Mouse (Mus musculus): ENCODE data around the gene Pdrg1. TPM values are rescaled to one million over a fixed set of nuclear protein-coding genes. Genes with fewer than 3 reads are reported as not detected.

Pdrg1 gene
- polyA plus RNA-seq, 1 experiment from 2014 or later = 259 TPM

- Histone ChIP-seq H3K9ac (ENCODE audit: low read depth, low read length) (no peak overlapping the region), H3K27me3 (ENCODE audit: control insufficient read depth, insufficient read depth, low read depth, low read length) (no peaks in the 10 kb centered on the region; the same call in 1 of the 2 replicates), H3K4me1 (ENCODE audit: control insufficient read depth, insufficient read depth, low read length) (no peaks in the 10 kb centered on the region), H3K4me3 (ENCODE audit: low read depth, low read length) (no peak overlapping the region), H3K9me3 (replicated peaks; ENCODE audit: control insufficient read depth, low read length, poor library complexity, severe bottlenecking) (no peaks in the 10 kb centered on the region), H3K27ac (ENCODE audit: low read length) (no peak overlapping the region), H3K36me3 (ENCODE audit: control insufficient read depth, insufficient read depth, low read length) (no peaks in the 10 kb centered on the region), H3K4me2 (ENCODE audit: low read length) (no peak overlapping the region)
- ATAC-seq = no peak
- WGBS = 59% methylated on average over 3 of the region's 3 CpGs
Measured at GRCm38 (mm10) chr2:153021163-153021562, 5.9 kb upstream of the Pdrg1 start.

GRCm38 (mm10) chr2:153019355-153019754, 4.1 kb upstream of the Pdrg1 start:
- H3K36me3 ChIP-seq (ENCODE audit: control insufficient read depth, insufficient read depth, low read length) = no peaks in the 10 kb centered on the region
- no peak overlapping the region for H3K4me3 ChIP-seq (ENCODE audit: low read depth, low read length)
- ATAC-seq = no peak
- H3K4me2 ChIP-seq (ENCODE audit: low read length) = no peak overlapping the region
- no peaks in the 10 kb centered on the region; the same call in 1 of the 2 replicates for H3K27me3 ChIP-seq (ENCODE audit: control insufficient read depth, insufficient read depth, low read depth, low read length)
- no peak overlapping the region for H3K27ac ChIP-seq (ENCODE audit: low read length)
- H3K9ac ChIP-seq (ENCODE audit: low read depth, low read length) = no peak overlapping the region
- peaks cover 3% of the 10 kb centered on the region for H3K4me1 ChIP-seq (ENCODE audit: control insufficient read depth, insufficient read depth, low read length)
- H3K9me3 ChIP-seq (replicated peaks; ENCODE audit: control insufficient read depth, low read length, poor library complexity, severe bottlenecking) = no peaks in the 10 kb centered on the region
- WGBS = 83% methylated on average over 3 of the region's 3 CpGs

GRCm38 (mm10) chr2:153016786-153017185, 1.6 kb upstream of the Pdrg1 start:
- H3K4me3 ChIP-seq (ENCODE audit: low read depth, low read length) = no peak overlapping the region
- no peak overlapping the region for H3K9ac ChIP-seq (ENCODE audit: low read depth, low read length)
- H3K9me3 ChIP-seq (replicated peaks; ENCODE audit: control insufficient read depth, low read length, poor library complexity, severe bottlenecking) = no peaks in the 10 kb centered on the region
- WGBS = 40% methylated on average over 5 of the region's 5 CpGs
- H3K4me1 ChIP-seq (ENCODE audit: control insufficient read depth, insufficient read depth, low read length) = peaks cover 8% of the 10 kb centered on the region
- no peak overlapping the region for H3K27ac ChIP-seq (ENCODE audit: low read length)
- ATAC-seq = no peak
- no peaks in the 10 kb centered on the region for H3K27me3 ChIP-seq (ENCODE audit: control insufficient read depth, insufficient read depth, low read depth, low read length)
- H3K4me2 ChIP-seq (ENCODE audit: low read length) = no peak overlapping the region
- H3K36me3 ChIP-seq (ENCODE audit: control insufficient read depth, insufficient read depth, low read length) = peaks cover 8% of the 10 kb centered on the region

GRCm38 (mm10) chr2:153015804-153016203, 577 bp upstream of the Pdrg1 start:
- H3K4me1 ChIP-seq (ENCODE audit: control insufficient read depth, insufficient read depth, low read length) = peaks cover 8% of the 10 kb centered on the region
- no peaks in the 10 kb centered on the region for H3K27me3 ChIP-seq (ENCODE audit: control insufficient read depth, insufficient read depth, low read depth, low read length)
- no peaks in the 10 kb centered on the region for H3K9me3 ChIP-seq (replicated peaks; ENCODE audit: control insufficient read depth, low read length, poor library complexity, severe bottlenecking)
- ATAC-seq = 0 out of 2 replicates have a peak, but pooled peaks have one; percentile 23
- H3K9ac ChIP-seq (ENCODE audit: low read depth, low read length) = peak overlapping the region; percentile 37; the same call in 1 of the 2 replicates
- peak overlapping the region; percentile 18; the same call in 1 of the 2 replicates for H3K27ac ChIP-seq (ENCODE audit: low read length)
- peaks cover 12% of the 10 kb centered on the region for H3K36me3 ChIP-seq (ENCODE audit: control insufficient read depth, insufficient read depth, low read length)
- 23% methylated on average over 8 of the region's 8 CpGs for WGBS
- H3K4me3 ChIP-seq (ENCODE audit: low read depth, low read length) = peak overlapping the region; percentile 75; the same call in 1 of the 2 replicates
- H3K4me2 ChIP-seq (ENCODE audit: low read length) = peak overlapping the region; percentile 45

- WGBS = 94% methylated on average over 11 of the region's 11 CpGs
- H3K27me3 ChIP-seq (ENCODE audit: control insufficient read depth, insufficient read depth, low read depth, low read length) = no peaks in the 10 kb centered on the region
- H3K9ac ChIP-seq (ENCODE audit: low read depth, low read length) = peak overlapping the region; percentile 87
- no peaks in the 10 kb centered on the region for H3K9me3 ChIP-seq (replicated peaks; ENCODE audit: control insufficient read depth, low read length, poor library complexity, severe bottlenecking)
- peaks cover 24% of the 10 kb centered on the region for H3K36me3 ChIP-seq (ENCODE audit: control insufficient read depth, insufficient read depth, low read length)
- ATAC-seq = no peak
- H3K27ac ChIP-seq (ENCODE audit: low read length) = no peak overlapping the region
- H3K4me3 ChIP-seq (ENCODE audit: low read depth, low read length) = peak overlapping the region; percentile 75
- peak overlapping the region; percentile 78 for H3K4me2 ChIP-seq (ENCODE audit: low read length)
- H3K4me1 ChIP-seq (ENCODE audit: control insufficient read depth, insufficient read depth, low read length) = peaks cover 8% of the 10 kb centered on the region
Measured at GRCm38 (mm10) chr2:153013724-153014515, 1.3 kb downstream of the Pdrg1 start.

- no peak overlapping the region for H3K4me3 ChIP-seq (ENCODE audit: low read depth, low read length)
- ATAC-seq = no peak
Measured at GRCm38 (mm10) chr2:153009192-153009973, 5.8 kb downstream of the Pdrg1 start.

GRCm38 (mm10) chr2:153005981-153006380, 9.2 kb downstream of the Pdrg1 start:
- H3K9ac ChIP-seq (ENCODE audit: low read depth, low read length) = no peak overlapping the region
- H3K9me3 ChIP-seq (replicated peaks; ENCODE audit: control insufficient read depth, low read length, poor library complexity, severe bottlenecking) = no peaks in the 10 kb centered on the region
- 93% methylated on average over 3 of the region's 3 CpGs for WGBS
- H3K27me3 ChIP-seq (ENCODE audit: control insufficient read depth, insufficient read depth, low read depth, low read length) = no peaks in the 10 kb centered on the region
- no peak overlapping the region for H3K4me2 ChIP-seq (ENCODE audit: low read length)
- H3K4me3 ChIP-seq (ENCODE audit: low read depth, low read length) = no peak overlapping the region
- no peak overlapping the region for H3K27ac ChIP-seq (ENCODE audit: low read length)
- H3K4me1 ChIP-seq (ENCODE audit: control insufficient read depth, insufficient read depth, low read length) = no peaks in the 10 kb centered on the region
- ATAC-seq = no peak
- peaks cover 17% of the 10 kb centered on the region for H3K36me3 ChIP-seq (ENCODE audit: control insufficient read depth, insufficient read depth, low read length)

More at GRCm38 (mm10) chr2:153009192-153009973, 5.8 kb downstream of the Pdrg1 start:
- Histone ChIP-seq H3K4me2 (ENCODE audit: low read length) (no peak overlapping the region), H3K9ac (ENCODE audit: low read depth, low read length) (no peak overlapping the region), H3K27me3 (ENCODE audit: control insufficient read depth, insufficient read depth, low read depth, low read length) (no peaks in the 10 kb centered on the region), H3K27ac (ENCODE audit: low read length) (no peak overlapping the region), H3K4me1 (ENCODE audit: control insufficient read depth, insufficient read depth, low read length) (peaks cover 6% of the 10 kb centered on the region), H3K9me3 (replicated peaks; ENCODE audit: control insufficient read depth, low read length, poor library complexity, severe bottlenecking) (no peaks in the 10 kb centered on the region), H3K36me3 (ENCODE audit: control insufficient read depth, insufficient read depth, low read length) (peaks cover 28% of the 10 kb centered on the region)
- 89% methylated on average over 12 of the region's 12 CpGs for WGBS

- 23% methylated on average over 13 of the region's 13 CpGs for WGBS
Measured at GRCm38 (mm10) chr2:153003681-153004338, 11.4 kb downstream of the Pdrg1 start.

More at GRCm38 (mm10) chr2:153003681-153004338, 11.4 kb downstream of the Pdrg1 start:
- no peak overlapping the region for H3K4me2 ChIP-seq (ENCODE audit: low read length)
- H3K27ac ChIP-seq (ENCODE audit: low read length) = no peak overlapping the region
- no peak overlapping the region for H3K9ac ChIP-seq (ENCODE audit: low read depth, low read length)
- peaks cover 3% of the 10 kb centered on the region for H3K36me3 ChIP-seq (ENCODE audit: control insufficient read depth, insufficient read depth, low read length)
- no peaks in the 10 kb centered on the region; the same call in 1 of the 2 replicates for H3K27me3 ChIP-seq (ENCODE audit: control insufficient read depth, insufficient read depth, low read depth, low read length)
- no peak for ATAC-seq
- H3K4me3 ChIP-seq (ENCODE audit: low read depth, low read length) = no peak overlapping the region
- H3K4me1 ChIP-seq (ENCODE audit: control insufficient read depth, insufficient read depth, low read length) = no peaks in the 10 kb centered on the region
- no peaks in the 10 kb centered on the region for H3K9me3 ChIP-seq (replicated peaks; ENCODE audit: control insufficient read depth, low read length, poor library complexity, severe bottlenecking)

Data from midbrain, embryonic 16.5 days (tissue).